Mouse (Mus musculus) spleen, adult 2 months (tissue): ENCODE measurements around the gene Shisal2a.

ENCODE experiments used
- CTCF ChIP-seq: fragments of 200-500 bp; IDR thresholded peaks from 2 replicates; pipeline ENCODE4 v1.5.1; 2011; ENCODE audit warnings: mild to moderate bottlenecking, inconsistent platforms; ENCODE audit not compliant: insufficient read depth, insufficient read length, insufficient replicate concordance; ENCODE audit errors: extremely low read depth
- POLR2A ChIP-seq: fragments of 200-500 bp; IDR thresholded peaks from 2 replicates; pipeline ENCODE4 v1.6.1; 2011; ENCODE audit warnings: low read depth, low read length, inconsistent platforms

DNA sequence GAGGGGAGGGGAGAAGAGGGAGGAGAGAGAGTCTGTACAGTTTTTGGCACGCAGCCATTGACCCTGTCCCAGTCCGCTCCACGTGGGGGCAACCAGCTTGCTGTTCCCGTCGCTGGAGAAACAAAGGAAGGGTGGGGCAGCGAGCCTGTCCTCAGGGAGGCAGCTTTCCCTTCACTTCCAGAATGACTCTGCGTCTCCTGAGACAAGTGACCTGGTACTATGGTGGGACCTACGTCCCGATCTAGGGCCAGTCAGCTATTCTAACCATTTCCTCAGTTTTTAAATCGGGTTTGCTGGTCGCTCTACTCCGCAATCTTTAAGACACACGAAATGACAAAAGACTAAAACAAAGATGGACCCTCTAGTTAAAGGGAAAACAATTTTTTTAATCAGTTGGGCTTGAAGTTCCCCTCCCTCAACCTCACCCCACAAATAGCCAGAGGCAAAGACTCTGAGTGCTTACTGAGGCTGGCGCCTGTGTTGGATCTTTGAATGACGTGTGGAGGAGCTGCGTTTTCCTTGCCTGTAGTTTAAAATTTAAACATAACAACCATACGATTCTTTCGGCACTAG is 4.6 kb upstream of the Shisal2a start:
- TF ChIP-seq POLR2A = no peak
- no peak for TF ChIP-seq CTCF
